Mouse (Mus musculus): Measurements from ENCODE around the gene Slc25a26.

- peak; percentile 29; the same call in 1 of the 2 replicates for TF ChIP-seq CTCF (IDR thresholded peaks at IDR 0.05; ENCODE audit: borderline replicate concordance, extremely low read depth, insufficient read depth, insufficient read length)
- TF ChIP-seq POLR2A (IDR thresholded peaks at IDR 0.05; ENCODE audit: borderline replicate concordance, extremely low read depth, insufficient read depth, insufficient read length, poor library complexity, severe bottlenecking): no peak
Observed at GRCm38 (mm10) chr6:94596761-94597485, 96.8 kb downstream of the Slc25a26 start.
